Mouse (Mus musculus) stomach, postnatal 0 days (tissue): ENCODE measurements around the gene Tmem265. TPM values are rescaled to one million over a fixed set of nuclear protein-coding genes. Genes with fewer than 3 reads are reported as not detected.

Source experiments
- ATAC-seq: fragments of 200-750 bp; cut with Nextera tagmentation; 2 replicates; pipeline ENCODE4 v1.8.0; 2017; ENCODE audit not compliant: low FRiP score, low TSS enrichment
- DNase-seq: peaks from one replicate; pipeline ENCODE4 v3.0.0-alpha.2; 2016; ENCODE audit warnings: low spot score
- H3K27ac ChIP-seq: fragments of 300-500 bp; sonication (generic); replicated peaks from 2 replicates; pipeline ENCODE4 v1.5.1; 2014; ENCODE audit warnings: mild to moderate bottlenecking, control low read depth
- H3K27me3 ChIP-seq: fragments of 300-500 bp; sonication (generic); 2 replicates; pipeline ENCODE4 v1.6.1; 2014; ENCODE audit warnings: low read length; ENCODE audit not compliant: control insufficient read depth, insufficient read depth
- H3K36me3 ChIP-seq: fragments of 300-500 bp; sonication (generic); 2 replicates; pipeline ENCODE4 v1.6.1; 2014; ENCODE audit warnings: low read length, mixed read lengths; ENCODE audit not compliant: control insufficient read depth, insufficient read depth
- H3K4me1 ChIP-seq: fragments of 300-500 bp; sonication (generic); replicated peaks from 2 replicates; pipeline ENCODE4 v1.6.1; 2014; ENCODE audit warnings: antibody characterized with exemption; ENCODE audit not compliant: control insufficient read depth, insufficient read depth
- H3K4me2 ChIP-seq: fragments of 300-500 bp; sonication (generic); replicated peaks from 2 replicates; pipeline ENCODE4 v1.6.1; 2014; ENCODE audit warnings: low read depth, mild to moderate bottlenecking, control low read depth, moderate library complexity
- H3K4me3 ChIP-seq: fragments of 300-500 bp; sonication (generic); 2 replicates; pipeline ENCODE4 v1.5.1; 2014; ENCODE audit warnings: low read depth, low read length, control low read depth
- H3K9ac ChIP-seq: fragments of 300-500 bp; sonication (generic); 2 replicates; pipeline ENCODE4 v1.6.1; 2014; ENCODE audit warnings: mild to moderate bottlenecking, low read length, control low read depth, mixed read lengths
- H3K9me3 ChIP-seq: fragments of 300-500 bp; sonication (generic); 2 replicates; pipeline ENCODE4 v1.6.1; 2016; ENCODE audit warnings: low read length; ENCODE audit not compliant: control insufficient read depth
- CTCF ChIP-seq: IDR thresholded peaks from 2 replicates; pipeline ENCODE4 v1.5.1; 2016; ENCODE audit warnings: antibody characterized with exemption, low read depth, mild to moderate bottlenecking, moderate library complexity
- EP300 ChIP-seq: optimal IDR thresholded peaks from 2 replicates; pipeline ENCODE3; 2016; ENCODE audit warnings: antibody characterized with exemption
- WGBS: fragments of 180-500 bp; shearing (Covaris S2); extraction: QIAGEN DNeasy Blood & Tissue Kit; methylation state at CpG from one replicate; pipeline ENCODE4 v1.1.7; 2014; 5-methylcytosine and 5-hydroxymethylcytosine counted together
- polyA plus RNA-seq: library from polyadenylated mRNA; unstranded; fragments of >200 nt; fragmentation: Nextera tagmentation; extraction: Ambion mirVana; gene quantifications from 2 replicates; pipeline ENCODE4 v1.2.1, GENCODE M21; 2015

Gene Tmem265
- polyA plus RNA-seq, 1 experiment from 2014 or later, result 24.3 TPM

GRCm38 (mm10) chr7:127592575-127592974 lies 31.4 kb downstream of the Tmem265 start:
- Histone ChIP-seq H3K9me3 (no peaks in the 10 kb centered on the region), H3K9ac (no peak overlapping the region), H3K36me3 (peaks cover 49% of the 10 kb centered on the region), H3K4me2 (no peak overlapping the region), H3K27ac (no peak overlapping the region), H3K4me3 (no peak overlapping the region), H3K4me1 (no peaks in the 10 kb centered on the region), H3K27me3 (no peaks in the 10 kb centered on the region)
- ATAC-seq (no peak), DNase-seq (no peak)
- 86% methylated on average over 14 of the region's 14 CpGs for WGBS
- no peak for TF ChIP-seq EP300
- TF ChIP-seq CTCF, result no peak

DNA sequence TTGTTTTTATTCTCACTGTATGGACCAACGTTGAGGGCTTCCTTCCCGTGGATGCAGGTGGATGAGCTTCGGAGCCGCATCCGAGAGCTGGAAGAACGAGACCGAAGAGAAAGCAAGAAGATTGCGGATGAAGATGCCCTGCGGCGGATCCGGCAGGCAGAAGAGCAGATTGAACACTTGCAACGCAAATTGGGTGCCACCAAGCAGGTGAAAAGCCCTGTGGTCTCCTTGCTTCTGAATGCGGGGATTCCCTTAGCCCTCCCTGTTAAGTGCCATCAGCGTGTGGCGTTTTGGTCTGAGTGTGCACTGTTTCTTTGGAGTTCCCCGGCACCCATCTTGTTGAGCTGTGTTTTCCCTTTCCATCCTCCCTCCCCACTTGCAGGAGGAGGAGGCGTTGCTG lies 35.6 kb downstream of the Tmem265 start:
- H3K9me3 ChIP-seq, result no peaks in the 10 kb centered on the region
- H3K9ac ChIP-seq, result no peak overlapping the region
- 94% methylated on average over 17 of the region's 17 CpGs for WGBS
- H3K27me3 ChIP-seq, result no peaks in the 10 kb centered on the region
- no peak for ATAC-seq
- H3K4me2 ChIP-seq, result no peak overlapping the region
- no peak for DNase-seq
- TF ChIP-seq EP300 (no peak), CTCF (no peak)
- no peak overlapping the region for H3K4me3 ChIP-seq
- H3K27ac ChIP-seq, result no peak overlapping the region
- H3K36me3 ChIP-seq, result peaks cover 59% of the 10 kb centered on the region
- no peaks in the 10 kb centered on the region for H3K4me1 ChIP-seq

GRCm38 (mm10) chr7:127600612-127601011 lies 39.4 kb downstream of the Tmem265 start:
- no peaks in the 10 kb centered on the region for H3K9me3 ChIP-seq
- 92% methylated on average over 7 of the region's 7 CpGs for WGBS
- no peak overlapping the region for H3K9ac ChIP-seq
- no peaks in the 10 kb centered on the region for H3K27me3 ChIP-seq
- DNase-seq, result no peak
- H3K27ac ChIP-seq, result no peak overlapping the region
- no peak overlapping the region for H3K4me3 ChIP-seq
- H3K4me2 ChIP-seq, result no peak overlapping the region
- ATAC-seq, result no peak
- TF ChIP-seq CTCF (no peak), EP300 (no peak)
- H3K36me3 ChIP-seq, result peaks cover 30% of the 10 kb centered on the region
- no peaks in the 10 kb centered on the region for H3K4me1 ChIP-seq

DNA sequence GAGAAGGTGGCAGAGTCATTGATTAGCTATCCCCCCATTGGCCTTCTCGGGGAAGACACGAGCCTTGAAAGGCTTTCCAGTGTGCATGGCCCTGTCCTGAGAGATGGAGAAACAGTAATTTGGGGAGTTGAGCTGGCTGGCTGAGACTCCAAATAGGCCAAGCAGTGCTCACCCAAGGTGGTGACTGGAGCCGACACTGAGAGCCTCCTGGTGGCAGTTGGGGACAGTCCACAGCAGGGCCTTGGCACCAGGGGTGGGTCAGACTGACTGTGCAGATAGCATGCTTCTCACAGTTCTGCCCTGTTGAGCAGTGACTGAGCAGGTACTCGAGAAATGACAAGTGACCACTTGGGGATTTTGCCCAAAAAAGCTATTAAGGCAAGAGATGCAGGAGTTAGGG lies 40.5 kb downstream of the Tmem265 start:
- no peaks in the 10 kb centered on the region for H3K27me3 ChIP-seq
- H3K36me3 ChIP-seq, result peaks cover 22% of the 10 kb centered on the region
- no peak for DNase-seq
- no peaks in the 10 kb centered on the region for H3K9me3 ChIP-seq
- TF ChIP-seq CTCF (no peak), EP300 (no peak)
- H3K27ac ChIP-seq, result no peak overlapping the region
- no peaks in the 10 kb centered on the region for H3K4me1 ChIP-seq
- 84% methylated on average over 4 of the region's 4 CpGs for WGBS
- H3K4me3 ChIP-seq, result no peak overlapping the region
- no peak for ATAC-seq
- H3K9ac ChIP-seq, result no peak overlapping the region
- no peak overlapping the region for H3K4me2 ChIP-seq

DNA sequence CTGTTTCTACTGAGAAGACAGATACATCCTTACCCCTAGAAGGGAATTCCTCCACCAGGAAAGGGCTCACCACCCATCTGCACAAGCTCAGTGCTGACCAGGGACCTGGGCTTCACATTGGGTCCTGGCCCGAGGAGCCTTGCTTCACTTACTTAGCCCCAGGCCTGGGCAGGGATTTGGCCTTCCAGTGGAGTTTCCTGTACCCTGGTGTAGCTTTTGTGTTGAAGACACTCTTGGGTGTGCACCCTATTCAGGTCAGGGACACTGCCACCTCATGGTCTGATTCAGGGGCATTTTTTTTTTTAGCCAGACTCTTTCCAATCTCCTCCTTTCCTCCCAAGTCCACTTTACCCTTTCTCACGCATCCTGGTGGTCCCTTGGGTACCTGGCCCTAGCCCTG lies 41.7 kb downstream of the Tmem265 start:
- Histone ChIP-seq H3K36me3 (peaks cover 22% of the 10 kb centered on the region), H3K4me2 (no peak overlapping the region)
- WGBS, result 93% methylated on average over 2 of the region's 2 CpGs

DNA sequence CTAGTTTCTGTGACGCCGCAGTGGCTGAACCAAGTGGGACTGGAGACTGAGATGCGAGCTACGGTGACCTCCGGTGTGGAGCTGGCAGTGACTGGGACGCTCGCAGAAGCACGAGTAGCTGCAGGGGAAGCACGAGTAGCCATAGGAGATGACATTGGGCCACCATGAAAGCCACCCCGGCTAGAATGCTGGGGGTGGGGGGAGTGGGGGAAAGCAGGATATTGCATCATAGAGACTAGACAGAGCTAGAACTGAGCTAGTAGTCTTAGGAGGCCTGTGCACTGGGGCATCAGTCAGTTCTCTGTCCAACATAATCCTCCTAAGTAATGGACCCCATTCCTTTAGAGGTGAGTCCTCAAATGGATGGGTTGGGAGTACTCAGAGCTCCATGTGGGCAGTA lies 43.1 kb downstream of the Tmem265 start:
- DNase-seq (no peak), ATAC-seq (no peak)
- H3K36me3 ChIP-seq, result peaks cover 25% of the 10 kb centered on the region
- H3K4me1 ChIP-seq, result no peaks in the 10 kb centered on the region
- 85% methylated on average over 10 of the region's 10 CpGs for WGBS
- H3K4me2 ChIP-seq, result no peak overlapping the region
- H3K27ac ChIP-seq, result no peak overlapping the region
- no peaks in the 10 kb centered on the region for H3K9me3 ChIP-seq
- no peak overlapping the region for H3K9ac ChIP-seq
- no peak for TF ChIP-seq CTCF
- TF ChIP-seq EP300, result no peak
- no peaks in the 10 kb centered on the region for H3K27me3 ChIP-seq
- H3K4me3 ChIP-seq, result no peak overlapping the region

More for the DNA sequence above, 41.7 kb downstream of the Tmem265 start:
- DNase-seq (no peak), ATAC-seq (no peak)
- no peaks in the 10 kb centered on the region for H3K9me3 ChIP-seq
- no peaks in the 10 kb centered on the region for H3K27me3 ChIP-seq
- no peaks in the 10 kb centered on the region for H3K4me1 ChIP-seq
- TF ChIP-seq CTCF (no peak), EP300 (no peak)
- no peak overlapping the region for H3K4me3 ChIP-seq
- no peak overlapping the region for H3K27ac ChIP-seq
- H3K9ac ChIP-seq, result no peak overlapping the region
